Mouse (Mus musculus) midbrain, postnatal 0 days (tissue): Measurements from ENCODE around the gene Cpsf4l. TPM values are rescaled to one million over a fixed set of nuclear protein-coding genes. Genes with fewer than 3 reads are reported as not detected.

ENCODE experiments used
- ATAC-seq: fragments of 200-750 bp; cut with Nextera tagmentation; 2 replicates; pipeline ENCODE4 v1.8.0; 2017; ENCODE audit warnings: moderate number of reproducible peaks, mild to moderate bottlenecking, moderate TSS enrichment, moderate library complexity; ENCODE audit not compliant: low FRiP score
- DNase-seq: peaks from one replicate; pipeline ENCODE4 v3.0.0-alpha.2; 2015; ENCODE audit warnings: low spot score
- H3K27ac ChIP-seq: fragments of 300-500 bp; sonication (generic); 2 replicates; pipeline ENCODE4 v1.5.1; 2014; ENCODE audit warnings: low read depth, mild to moderate bottlenecking, low read length, mixed read lengths
- H3K27me3 ChIP-seq: fragments of 300-500 bp; sonication (generic); 2 replicates; pipeline ENCODE4 v1.6.1; 2014; ENCODE audit warnings: low read length, control low read depth, mixed read lengths; ENCODE audit not compliant: insufficient read depth
- H3K36me3 ChIP-seq: fragments of 300-500 bp; sonication (generic); 2 replicates; pipeline ENCODE4 v1.6.1; 2014; ENCODE audit warnings: low read length, control low read depth, mixed read lengths; ENCODE audit not compliant: insufficient read depth
- H3K4me1 ChIP-seq: fragments of 300-500 bp; sonication (generic); 2 replicates; pipeline ENCODE4 v1.6.1; 2014; ENCODE audit warnings: mild to moderate bottlenecking, control low read depth, antibody characterized with exemption, low read length, mixed read lengths; ENCODE audit not compliant: insufficient read depth
- H3K4me2 ChIP-seq: fragments of 300-500 bp; sonication (generic); 2 replicates; pipeline ENCODE4 v1.6.1; 2014; ENCODE audit warnings: low read depth, mild to moderate bottlenecking, low read length, mixed read lengths; ENCODE audit not compliant: poor library complexity, severe bottlenecking
- H3K4me3 ChIP-seq: fragments of 300-500 bp; sonication (generic); 2 replicates; pipeline ENCODE4 v1.5.1; 2014; ENCODE audit warnings: low read depth, mild to moderate bottlenecking, low read length, moderate library complexity
- H3K9ac ChIP-seq: fragments of 300-500 bp; sonication (generic); replicated peaks from 2 replicates; pipeline ENCODE4 v1.6.1; 2014; ENCODE audit warnings: mild to moderate bottlenecking, low read length, moderate library complexity, mixed read lengths; ENCODE audit not compliant: poor library complexity, severe bottlenecking
- H3K9me3 ChIP-seq: fragments of 300-500 bp; sonication (generic); 2 replicates; pipeline ENCODE4 v1.6.1; 2016; ENCODE audit warnings: low read length, control low read depth
- CTCF ChIP-seq: IDR thresholded peaks from 2 replicates; pipeline ENCODE4 v1.5.1; 2016; ENCODE audit warnings: antibody characterized with exemption, mild to moderate bottlenecking
- WGBS: fragments of 180-500 bp; shearing (Covaris S2); extraction: QIAGEN DNeasy Blood & Tissue Kit; methylation state at CpG from one replicate; pipeline ENCODE4 v1.1.7; 2014; 5-methylcytosine and 5-hydroxymethylcytosine counted together
- polyA plus RNA-seq: library from polyadenylated mRNA; unstranded; fragments of >200 nt; fragmentation: Nextera tagmentation; extraction: Ambion mirVana; gene quantifications from 2 replicates; pipeline ENCODE4 v1.2.1, GENCODE M21; 2015
- total RNA-seq: library from RNA; depleted of rRNA; stranded (reverse); fragments of >200 nt; gene quantifications from 2 replicates; pipeline ENCODE4 v1.2.3, GENCODE M21; 2014

Cpsf4l gene
- total and polyA plus RNA-seq, 2 experiments from 2014 or later, result 0.20 to 0.22 TPM

DNA sequence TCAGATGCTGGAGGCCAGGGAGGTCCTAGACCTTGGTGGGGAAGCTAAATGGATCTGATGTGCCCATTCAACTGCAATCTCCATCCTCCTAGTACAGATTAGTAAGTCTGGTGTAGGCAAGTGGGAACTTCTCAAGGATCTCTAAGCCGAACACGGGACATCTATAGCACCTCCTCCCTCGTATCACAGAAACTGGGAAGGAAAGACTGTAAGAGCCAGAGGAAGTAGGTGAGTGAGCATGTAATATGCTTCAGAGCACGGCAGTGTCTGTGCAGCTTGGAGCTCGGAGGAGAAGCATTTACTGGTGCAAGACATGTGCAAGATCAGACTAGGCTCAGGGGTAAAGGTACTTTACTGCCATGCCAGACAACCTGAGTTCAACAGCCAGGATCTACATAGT is 41.0 kb downstream of the Cpsf4l start:
- 96% methylated on average over 5 of the region's 5 CpGs for WGBS
- Histone ChIP-seq H3K9me3 (no peaks in the 10 kb centered on the region), H3K4me2 (no peak overlapping the region), H3K27ac (no peak overlapping the region), H3K4me3 (no peak overlapping the region), H3K27me3 (no peaks in the 10 kb centered on the region), H3K9ac (no peak overlapping the region), H3K4me1 (no peaks in the 10 kb centered on the region), H3K36me3 (peaks cover 14% of the 10 kb centered on the region)
- ATAC-seq (no peak), DNase-seq (no peak)
- no peak for TF ChIP-seq CTCF

DNA sequence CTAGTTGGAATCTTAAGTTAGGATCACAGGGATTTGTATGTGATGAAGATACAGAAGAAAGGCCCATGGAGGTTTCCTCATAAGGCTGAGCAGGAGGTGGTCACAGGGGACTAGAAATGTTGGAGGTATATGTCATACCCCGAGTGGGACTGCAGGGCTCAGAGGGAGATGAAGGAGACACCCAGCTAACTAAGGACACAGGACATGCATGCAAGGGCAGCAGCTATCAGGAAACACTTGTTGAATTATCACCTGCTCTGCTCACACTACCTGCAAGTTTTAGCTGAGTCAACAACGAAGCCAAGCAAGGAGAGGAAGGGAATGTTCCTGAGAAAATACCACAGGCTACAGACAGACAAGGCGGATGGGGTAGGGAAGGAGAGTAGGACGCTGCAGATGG is 42.1 kb downstream of the Cpsf4l start:
- H3K27ac ChIP-seq, result no peak overlapping the region
- H3K4me1 ChIP-seq, result no peaks in the 10 kb centered on the region
- H3K4me3 ChIP-seq, result no peak overlapping the region
- WGBS, result 87% methylated on average over 4 of the region's 4 CpGs
- H3K9ac ChIP-seq, result no peak overlapping the region
- H3K4me2 ChIP-seq, result no peak overlapping the region
- no peaks in the 10 kb centered on the region for H3K27me3 ChIP-seq
- no peak for ATAC-seq
- peaks cover 16% of the 10 kb centered on the region for H3K36me3 ChIP-seq
- H3K9me3 ChIP-seq, result no peaks in the 10 kb centered on the region
- TF ChIP-seq CTCF, result no peak
- DNase-seq, result no peak

DNA sequence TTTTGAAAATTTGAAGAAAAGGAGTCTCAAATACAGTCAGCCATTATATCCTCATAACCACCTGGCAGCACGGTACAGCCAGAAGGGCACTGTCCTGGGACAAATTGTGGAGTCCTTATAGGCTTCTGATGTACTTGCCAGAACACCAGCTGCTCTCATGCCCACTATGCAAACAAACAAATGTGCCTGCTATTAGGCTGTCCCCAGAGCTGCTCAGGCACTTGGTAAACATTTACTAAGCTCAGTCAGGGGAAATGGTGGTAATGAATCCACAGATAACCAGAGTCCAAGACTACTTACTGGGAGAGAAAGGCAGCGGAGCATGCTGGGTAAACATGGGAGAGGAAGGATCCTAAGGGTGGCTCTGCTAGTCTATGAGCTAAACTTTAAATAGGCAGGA is 42.7 kb downstream of the Cpsf4l start:
- Histone ChIP-seq H3K4me2 (no peak overlapping the region), H3K27me3 (no peaks in the 10 kb centered on the region), H3K27ac (no peak overlapping the region), H3K36me3 (peaks cover 19% of the 10 kb centered on the region), H3K4me1 (no peaks in the 10 kb centered on the region), H3K9me3 (no peaks in the 10 kb centered on the region), H3K9ac (no peak overlapping the region), H3K4me3 (no peak overlapping the region)
- ATAC-seq (no peak), DNase-seq (no peak)
- WGBS, result 72% methylated on average over 2 of the region's 2 CpGs
- no peak for TF ChIP-seq CTCF

- 70% methylated on average over 10 of the region's 10 CpGs for WGBS
Measured at GRCm38 (mm10) chr11:113666648-113667047, 43.2 kb downstream of the Cpsf4l start.

GRCm38 (mm10) chr11:113666205-113666604 is 43.6 kb downstream of the Cpsf4l start:
- no peak for ATAC-seq
- Histone ChIP-seq H3K4me1 (no peaks in the 10 kb centered on the region), H3K9me3 (no peaks in the 10 kb centered on the region), H3K4me2 (no peak overlapping the region), H3K27ac (no peak overlapping the region), H3K4me3 (no peak overlapping the region), H3K27me3 (no peaks in the 10 kb centered on the region), H3K36me3 (peaks cover 25% of the 10 kb centered on the region), H3K9ac (no peak overlapping the region)
- TF ChIP-seq CTCF, result no peak
- 83% methylated on average over 6 of the region's 6 CpGs for WGBS
- DNase-seq, result no peak

More at GRCm38 (mm10) chr11:113666648-113667047, 43.2 kb downstream of the Cpsf4l start:
- Histone ChIP-seq H3K27me3 (no peaks in the 10 kb centered on the region), H3K9me3 (no peaks in the 10 kb centered on the region), H3K4me2 (no peak overlapping the region), H3K36me3 (peaks cover 24% of the 10 kb centered on the region), H3K4me1 (no peaks in the 10 kb centered on the region), H3K4me3 (no peak overlapping the region), H3K27ac (no peak overlapping the region), H3K9ac (no peak overlapping the region)
- no peak for TF ChIP-seq CTCF
- ATAC-seq (no peak), DNase-seq (no peak)

- no peak for TF ChIP-seq CTCF
- Histone ChIP-seq H3K9me3 (no peaks in the 10 kb centered on the region), H3K4me2 (no peak overlapping the region), H3K27ac (no peak overlapping the region), H3K27me3 (no peaks in the 10 kb centered on the region), H3K4me1 (no peaks in the 10 kb centered on the region), H3K36me3 (peaks cover 33% of the 10 kb centered on the region), H3K4me3 (no peak overlapping the region), H3K9ac (no peak overlapping the region)
- no peak for ATAC-seq
- no peak for DNase-seq
- 58% methylated on average over 2 of the region's 2 CpGs for WGBS
Measured at GRCm38 (mm10) chr11:113664279-113664678, 45.5 kb downstream of the Cpsf4l start.
